Mouse (Mus musculus): ENCODE measurements around the gene Zfp207. TPM values are rescaled to one million over a fixed set of nuclear protein-coding genes. Genes with fewer than 3 reads are reported as not detected.
A peak's percentile ranks its signal among the peaks of the same experiment; 100 is the strongest.
"Not testable (repeated sequence)": the region's sequence is repeated elsewhere in the genome, so short reads cannot be mapped to it uniquely, and the experiment has no call there.

The Zfp207 gene
- polyA plus RNA-seq, 1 experiment = 259 TPM

GRCm38 (mm10) chr11:80420202-80420984 lies 37.3 kb downstream of the Zfp207 start:
- DNase-seq (ENCODE audit: low read depth) = no peak
- TF ChIP-seq POLR2A (IDR thresholded peaks at IDR 0.05; ENCODE audit: borderline replicate concordance, extremely low read depth, insufficient read depth, insufficient read length, poor library complexity, severe bottlenecking) = no peak
- TF ChIP-seq CTCF (IDR thresholded peaks at IDR 0.05; ENCODE audit: borderline replicate concordance, extremely low read depth, insufficient read depth, insufficient read length) = no peak

- TF ChIP-seq CTCF (IDR thresholded peaks at IDR 0.05; ENCODE audit: borderline replicate concordance, extremely low read depth, insufficient read depth, insufficient read length) (no peak), POLR2A (IDR thresholded peaks at IDR 0.05; ENCODE audit: borderline replicate concordance, extremely low read depth, insufficient read depth, insufficient read length, poor library complexity, severe bottlenecking) (no peak)
- DNase-seq (ENCODE audit: low read depth) = no peak
These were observed 38.5 kb downstream of the Zfp207 start for GRCm38 (mm10) chr11:80421421-80422047.

GRCm38 (mm10) chr11:80424691-80425090 lies 41.6 kb downstream of the Zfp207 start:
- DNase-seq (ENCODE audit: low read depth) = no peak
- no peak for TF ChIP-seq POLR2A (IDR thresholded peaks at IDR 0.05; ENCODE audit: borderline replicate concordance, extremely low read depth, insufficient read depth, insufficient read length, poor library complexity, severe bottlenecking)
- no peak for TF ChIP-seq CTCF (IDR thresholded peaks at IDR 0.05; ENCODE audit: borderline replicate concordance, extremely low read depth, insufficient read depth, insufficient read length)

- no peak for TF ChIP-seq POLR2A (IDR thresholded peaks at IDR 0.05; ENCODE audit: borderline replicate concordance, extremely low read depth, insufficient read depth, insufficient read length, poor library complexity, severe bottlenecking)
- no peak for DNase-seq (ENCODE audit: low read depth)
These were observed 42.2 kb downstream of the Zfp207 start for GRCm38 (mm10) chr11:80425247-80425778.

GRCm38 (mm10) chr11:80426029-80426813 lies 43.1 kb downstream of the Zfp207 start:
- not testable (repeated sequence) for DNase-seq (ENCODE audit: low read depth)

- peak; percentile 99 for DNase-seq (ENCODE audit: low read depth)
These were observed 45.4 kb downstream of the Zfp207 start, which contains the start of gene Psmd11 for GRCm38 (mm10) chr11:80428381-80429008. Gene Psmd11, plus strand, starts transcription at chr11:80428615.

GRCm38 (mm10) chr11:80429009-80429475 lies 46.0 kb downstream of the Zfp207 start:
- DNase-seq (ENCODE audit: low read depth) = peak; percentile 34
- TF ChIP-seq CTCF (IDR thresholded peaks at IDR 0.05; ENCODE audit: borderline replicate concordance, extremely low read depth, insufficient read depth, insufficient read length) (no peak), POLR2A (IDR thresholded peaks at IDR 0.05; ENCODE audit: borderline replicate concordance, extremely low read depth, insufficient read depth, insufficient read length, poor library complexity, severe bottlenecking) (no peak)

More at GRCm38 (mm10) chr11:80428381-80429008, 45.4 kb downstream of the Zfp207 start, which contains the start of gene Psmd11:
- TF ChIP-seq CTCF (IDR thresholded peaks at IDR 0.05; ENCODE audit: borderline replicate concordance, extremely low read depth, insufficient read depth, insufficient read length) (peak; percentile 76), POLR2A (IDR thresholded peaks at IDR 0.05; ENCODE audit: borderline replicate concordance, extremely low read depth, insufficient read depth, insufficient read length, poor library complexity, severe bottlenecking) (peak; percentile 66; the same call in 1 of the 2 replicates)

GRCm38 (mm10) chr11:80429500-80430166 lies 46.6 kb downstream of the Zfp207 start:
- DNase-seq (ENCODE audit: low read depth) = no peak
- TF ChIP-seq CTCF (IDR thresholded peaks at IDR 0.05; ENCODE audit: borderline replicate concordance, extremely low read depth, insufficient read depth, insufficient read length) (no peak), POLR2A (IDR thresholded peaks at IDR 0.05; ENCODE audit: borderline replicate concordance, extremely low read depth, insufficient read depth, insufficient read length, poor library complexity, severe bottlenecking) (no peak)

GRCm38 (mm10) chr11:80430366-80430910 lies 47.4 kb downstream of the Zfp207 start:
- DNase-seq (ENCODE audit: low read depth) = no peak

GRCm38 (mm10) chr11:80446916-80447315 lies 63.8 kb downstream of the Zfp207 start:
- TF ChIP-seq CTCF (IDR thresholded peaks at IDR 0.05; ENCODE audit: borderline replicate concordance, extremely low read depth, insufficient read depth, insufficient read length) (no peak), POLR2A (IDR thresholded peaks at IDR 0.05; ENCODE audit: borderline replicate concordance, extremely low read depth, insufficient read depth, insufficient read length, poor library complexity, severe bottlenecking) (no peak)
- DNase-seq (ENCODE audit: low read depth) = no peak

More at GRCm38 (mm10) chr11:80430366-80430910, 47.4 kb downstream of the Zfp207 start:
- no peak for TF ChIP-seq CTCF (IDR thresholded peaks at IDR 0.05; ENCODE audit: borderline replicate concordance, extremely low read depth, insufficient read depth, insufficient read length)
- no peak for TF ChIP-seq POLR2A (IDR thresholded peaks at IDR 0.05; ENCODE audit: borderline replicate concordance, extremely low read depth, insufficient read depth, insufficient read length, poor library complexity, severe bottlenecking)
